Mouse (Mus musculus) cerebellum, adult (tissue): Measurements from ENCODE around the gene Nupl1.

Source experiments
- ATAC-seq: cut with Nextera tagmentation; 2 replicates; pipeline ENCODE4 v1.9.2; 2017; ENCODE audit warnings: mild to moderate bottlenecking, moderate library complexity, mixed read lengths; ENCODE audit not compliant: insufficient number of reproducible peaks, low FRiP score, low TSS enrichment

The Nupl1 gene

GRCm38 (mm10) chr14:60170845-60171610 is 80.2 kb downstream of the Nupl1 start:
- ATAC-seq, result no peak

GRCm38 (mm10) chr14:60163367-60163766 is 87.9 kb downstream of the Nupl1 start:
- ATAC-seq, result no peak

- no peak for ATAC-seq
These were observed 98.9 kb downstream of the Nupl1 start for GRCm38 (mm10) chr14:60152373-60152772.

- ATAC-seq, result no peak
These were observed 102.3 kb downstream of the Nupl1 start for GRCm38 (mm10) chr14:60148893-60149292.

- ATAC-seq, result peak; percentile 61; the same call in 1 of the 2 replicates
These were observed 108.0 kb downstream of the Nupl1 start for GRCm38 (mm10) chr14:60143234-60143633.

- no peak for ATAC-seq
These were observed 112.9 kb downstream of the Nupl1 start for GRCm38 (mm10) chr14:60138339-60138738.

GRCm38 (mm10) chr14:60137812-60138211 is 113.4 kb downstream of the Nupl1 start:
- no peak for ATAC-seq

- ATAC-seq, result no peak
These were observed 115.4 kb downstream of the Nupl1 start for GRCm38 (mm10) chr14:60135801-60136200.

- ATAC-seq, result no peak
These were observed 116.5 kb downstream of the Nupl1 start for GRCm38 (mm10) chr14:60134720-60135119.
